Mouse (Mus musculus) stomach, postnatal 0 days (tissue): ENCODE measurements at regions not wholly inside any gene's neighbourhood (a gene's known extent, or its start where the extent isn't known, plus 50 kb on each side); places are given as distances from the start of the nearest gene placed in this dataset.

Experiments used
- ATAC-seq: fragments of 200-750 bp; cut with Nextera tagmentation; 2 replicates; pipeline ENCODE4 v1.8.0; 2017; ENCODE audit not compliant: low FRiP score, low TSS enrichment
- DNase-seq: peaks from one replicate; pipeline ENCODE4 v3.0.0-alpha.2; 2016; ENCODE audit warnings: low spot score
- H3K27ac ChIP-seq: fragments of 300-500 bp; sonication (generic); replicated peaks from 2 replicates; pipeline ENCODE4 v1.5.1; 2014; ENCODE audit warnings: mild to moderate bottlenecking, control low read depth
- H3K27me3 ChIP-seq: fragments of 300-500 bp; sonication (generic); 2 replicates; pipeline ENCODE4 v1.6.1; 2014; ENCODE audit warnings: low read length; ENCODE audit not compliant: control insufficient read depth, insufficient read depth
- H3K36me3 ChIP-seq: fragments of 300-500 bp; sonication (generic); 2 replicates; pipeline ENCODE4 v1.6.1; 2014; ENCODE audit warnings: low read length, mixed read lengths; ENCODE audit not compliant: control insufficient read depth, insufficient read depth
- H3K4me1 ChIP-seq: fragments of 300-500 bp; sonication (generic); replicated peaks from 2 replicates; pipeline ENCODE4 v1.6.1; 2014; ENCODE audit warnings: antibody characterized with exemption; ENCODE audit not compliant: control insufficient read depth, insufficient read depth
- H3K4me2 ChIP-seq: fragments of 300-500 bp; sonication (generic); replicated peaks from 2 replicates; pipeline ENCODE4 v1.6.1; 2014; ENCODE audit warnings: low read depth, mild to moderate bottlenecking, control low read depth, moderate library complexity
- H3K4me3 ChIP-seq: fragments of 300-500 bp; sonication (generic); 2 replicates; pipeline ENCODE4 v1.5.1; 2014; ENCODE audit warnings: low read depth, low read length, control low read depth
- H3K9ac ChIP-seq: fragments of 300-500 bp; sonication (generic); 2 replicates; pipeline ENCODE4 v1.6.1; 2014; ENCODE audit warnings: mild to moderate bottlenecking, low read length, control low read depth, mixed read lengths
- H3K9me3 ChIP-seq: fragments of 300-500 bp; sonication (generic); 2 replicates; pipeline ENCODE4 v1.6.1; 2016; ENCODE audit warnings: low read length; ENCODE audit not compliant: control insufficient read depth
- CTCF ChIP-seq: IDR thresholded peaks from 2 replicates; pipeline ENCODE4 v1.5.1; 2016; ENCODE audit warnings: antibody characterized with exemption, low read depth, mild to moderate bottlenecking, moderate library complexity
- EP300 ChIP-seq: optimal IDR thresholded peaks from 2 replicates; pipeline ENCODE3; 2016; ENCODE audit warnings: antibody characterized with exemption
- WGBS: fragments of 180-500 bp; shearing (Covaris S2); extraction: QIAGEN DNeasy Blood & Tissue Kit; methylation state at CpG from one replicate; pipeline ENCODE4 v1.1.7; 2014; 5-methylcytosine and 5-hydroxymethylcytosine counted together

- no peaks in the 10 kb centered on the region for H3K27me3 ChIP-seq
- no peaks in the 10 kb centered on the region for H3K9me3 ChIP-seq
- H3K27ac ChIP-seq: no peak overlapping the region
- H3K4me3 ChIP-seq: no peak overlapping the region
- no peaks in the 10 kb centered on the region for H3K36me3 ChIP-seq
- DNase-seq: no peak
- H3K4me1 ChIP-seq: no peaks in the 10 kb centered on the region
- TF ChIP-seq EP300 (no peak), CTCF (no peak)
- no peak for ATAC-seq
- WGBS: 55% methylated on average over 3 of the region's 3 CpGs
- no peak overlapping the region for H3K9ac ChIP-seq
- no peak overlapping the region for H3K4me2 ChIP-seq
Measured at GRCm38 (mm10) chr10:113034356-113034755, 105.6 kb upstream of the Atxn7l3b start.

- Histone ChIP-seq H3K27ac (no peak overlapping the region), H3K9me3 (no peaks in the 10 kb centered on the region), H3K4me2 (no peak overlapping the region), H3K36me3 (no peaks in the 10 kb centered on the region), H3K4me1 (no peaks in the 10 kb centered on the region), H3K27me3 (no peaks in the 10 kb centered on the region), H3K4me3 (no peak overlapping the region), H3K9ac (no peak overlapping the region)
- 92% methylated on average over 4 of the region's 4 CpGs for WGBS
- no peak for DNase-seq
- ATAC-seq: no peak
- no peak for TF ChIP-seq EP300
- no peak for TF ChIP-seq CTCF
Measured at GRCm38 (mm10) chr10:113032870-113033269, 104.1 kb upstream of the Atxn7l3b start.

- H3K36me3 ChIP-seq: no peaks in the 10 kb centered on the region
- no peak overlapping the region for H3K9ac ChIP-seq
- H3K4me2 ChIP-seq: no peak overlapping the region
- DNase-seq (no peak), ATAC-seq (no peak)
- H3K4me3 ChIP-seq: no peak overlapping the region
- H3K4me1 ChIP-seq: no peaks in the 10 kb centered on the region
- WGBS: 10% methylated on average over 5 of the region's 5 CpGs
- no peak overlapping the region for H3K27ac ChIP-seq
- H3K27me3 ChIP-seq: no peaks in the 10 kb centered on the region
- H3K9me3 ChIP-seq: no peaks in the 10 kb centered on the region
- TF ChIP-seq CTCF: peak; percentile 74
- no peak for TF ChIP-seq EP300
Measured at GRCm38 (mm10) chr10:113027300-113027699, 98.5 kb upstream of the Atxn7l3b start.

GRCm38 (mm10) chr10:113024633-113025032 lies 95.8 kb upstream of the Atxn7l3b start:
- no peak overlapping the region for H3K9ac ChIP-seq
- no peak for ATAC-seq
- TF ChIP-seq EP300 (no peak), CTCF (no peak)
- H3K4me1 ChIP-seq: no peaks in the 10 kb centered on the region
- no peak overlapping the region for H3K4me3 ChIP-seq
- H3K36me3 ChIP-seq: no peaks in the 10 kb centered on the region
- no peaks in the 10 kb centered on the region for H3K27me3 ChIP-seq
- no peak for DNase-seq
- H3K9me3 ChIP-seq: no peaks in the 10 kb centered on the region
- H3K27ac ChIP-seq: no peak overlapping the region
- H3K4me2 ChIP-seq: no peak overlapping the region
- WGBS: 79% methylated on average over 1 of the region's 1 CpGs

GRCm38 (mm10) chr10:113009124-113009523 lies 80.3 kb upstream of the Atxn7l3b start:
- Histone ChIP-seq H3K27me3 (no peaks in the 10 kb centered on the region), H3K4me3 (no peak overlapping the region), H3K4me2 (no peak overlapping the region), H3K9ac (no peak overlapping the region), H3K36me3 (no peaks in the 10 kb centered on the region), H3K9me3 (no peaks in the 10 kb centered on the region), H3K4me1 (no peaks in the 10 kb centered on the region), H3K27ac (no peak overlapping the region)
- ATAC-seq (no peak), DNase-seq (no peak)
- 29% methylated on average over 3 of the region's 3 CpGs for WGBS
- TF ChIP-seq CTCF: no peak
- TF ChIP-seq EP300: no peak

- DNase-seq: no peak
- no peak for ATAC-seq
- Histone ChIP-seq H3K36me3 (no peaks in the 10 kb centered on the region), H3K4me3 (no peak overlapping the region), H3K27me3 (no peaks in the 10 kb centered on the region), H3K4me1 (no peaks in the 10 kb centered on the region), H3K4me2 (no peak overlapping the region), H3K9me3 (no peaks in the 10 kb centered on the region), H3K9ac (no peak overlapping the region), H3K27ac (no peak overlapping the region)
- 69% methylated on average over 4 of the region's 4 CpGs for WGBS
- TF ChIP-seq CTCF (no peak), EP300 (no peak)
Measured at GRCm38 (mm10) chr10:112990720-112991119, 61.9 kb upstream of the Atxn7l3b start.
